13 mouse cellular contexts compared by ENCODE assay signal in the genomic region with DNA sequence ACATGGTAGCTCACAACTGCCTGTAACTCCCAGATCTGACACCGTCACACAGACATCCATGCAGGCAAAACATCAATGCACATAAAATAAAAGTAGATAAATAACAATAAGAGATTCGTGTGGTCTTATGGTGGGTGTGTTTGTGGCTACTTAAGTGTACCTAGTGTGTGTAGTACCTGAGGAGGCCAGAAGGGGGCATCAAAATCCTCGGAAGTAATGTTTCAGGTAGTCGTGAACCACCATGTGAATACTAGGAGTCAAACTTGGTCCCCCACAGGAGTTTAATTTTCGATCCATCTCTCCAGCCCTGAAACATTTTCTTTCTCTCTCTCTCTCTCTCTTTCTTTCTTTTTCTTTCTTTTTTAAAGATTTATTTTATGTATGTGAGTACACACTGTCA. TPM values are rescaled to one million over a fixed set of nuclear protein-coding genes. Genes with fewer than 3 reads are reported as not detected.
DNase-seq lines count a peak whose midpoint lies in the region; ATAC-seq and TF ChIP-seq lines count a peak whose summit lies in the region.
"Had no signal": no experiment of that assay in that cellular context is flagged by ENCODE, and none has a peak within 500 bp of the region (broad histone marks: within the 10 kb centered on the region; RNA-seq: fewer than 3 reads in every experiment).

No protein-coding gene starts in this region.

- intact Hi-C loops in left cerebral cortex, adult 2 months (cut with DNase I), result no loop called here

- ATAC-seq in CD4-positive, CD25-positive, alpha-beta regulatory T cell, adult 4 months, result no peak

- no peak overlapping the region for H3K27ac ChIP-seq in left cerebral cortex, adult 2 months
- H3K27ac ChIP-seq: embryonic facial prominence, embryonic 13.5 days; limb, embryonic 13.5 days had no signal

- peak; percentile 19 for TF ChIP-seq CTCF in left cerebral cortex, adult 2 months (IDR thresholded peaks at IDR 0.05)

- peak; percentile 29 for DNase-seq in CD4-positive, CD25-positive, alpha-beta regulatory T cell, adult 2 months (ENCODE audit: low read depth, low spot score)
- DNase-seq in left cerebral cortex, adult 2 months (ENCODE audit: extremely low spot score in 1 of 2, low spot score in 2 of 2), result no peak
- no peak for DNase-seq in left cerebral cortex, adult 18-20 months (ENCODE audit: low spot score in 2 of 2)
- DNase-seq in 416B (ENCODE audit: low read depth) (peak; percentile 47), R1 (ENCODE audit: low read depth, low spot score) (peak; percentile 68)
- DNase-seq in ovary, postnatal 36 days (ENCODE audit: low spot score), result no peak
- DNase-seq in embryo, embryonic 9.5 days (ENCODE audit: extremely low spot score), result no peak
- DNase-seq: cerebellum, adult 18-20 months; heart, adult 11 months had no signal

- no peak overlapping the region for H3K4me3 ChIP-seq in left cerebral cortex, adult 2 months
- H3K4me3 ChIP-seq: embryonic facial prominence, embryonic 13.5 days; limb, embryonic 13.5 days had no signal

RNA-seq across cellular contexts. Expression of gene Rflna, which starts 16.8 kb away (rescaled TPM):
- not detected for polyA plus RNA-seq in CD4-positive, CD25-positive, alpha-beta regulatory T cell, adult 4 months (2017; shearing (Covaris generic))
- 1 to 10 TPM in 1 of 2 experiments, not detected in 1; 1.0 TPM for total RNA-seq in left cerebral cortex, adult 2 months (2021)
- 1 to 10 TPM in 1 of 2 experiments, under 1 TPM in 1; 0.68 to 1.0 TPM for total RNA-seq in left cerebral cortex, adult 18-20 months (2021)
- total RNA-seq: megakaryocyte-erythroid progenitor cell, adult 5-6 weeks had no signal

Comparison
In these comparisons a context has a peak if more than half of its experiments do, and no peak if none do; other contexts are left out.
1. DNase-seq: peak in CD4-positive, CD25-positive, alpha-beta regulatory T cell, adult 2 months (single experiment), 416B (single experiment) and R1 (single experiment); none in left cerebral cortex, adult 2 months (0 of 2), left cerebral cortex, adult 18-20 months (0 of 2), ovary, postnatal 36 days (single experiment) and embryo, embryonic 9.5 days (single experiment).